Mouse (Mus musculus): Measurements from ENCODE around the gene Sar1a. TPM values are rescaled to one million over a fixed set of nuclear protein-coding genes. Genes with fewer than 3 reads are reported as not detected.

Sar1a gene
- 23.7 and 26.2 TPM in 2 replicates for polyA plus RNA-seq (2012; rRNA removed)

GRCm38 (mm10) chr10:61680015-61680913 is at the start of gene Sar1a:
Gene Sar1a, plus strand, starts transcription at chr10:61680299.

GRCm38 (mm10) chr10:61647790-61648736 is 32.0 kb upstream of the Sar1a start, which contains the start of gene Ppa1:
Gene Ppa1, plus strand, starts transcription at chr10:61648552.

GRCm38 (mm10) chr10:61694870-61695670 is 15.0 kb downstream of the Sar1a start, which contains the start of gene Tysnd1:
Gene Tysnd1, plus strand, starts transcription at chr10:61695514.

GRCm38 (mm10) chr10:61714771-61715461 is 34.8 kb downstream of the Sar1a start, which contains the start of gene Aifm2:
Gene Aifm2, plus strand, starts transcription at chr10:61715263.

Other genes starting within 250 kb of the Sar1a start
- gene Eif4ebp2, start 227.6 kb upstream of the Sar1a start, polyA plus RNA-seq (2012; rRNA removed): 34.9 and 39.0 TPM in 2 replicates
- gene Lrrc20, start 204.5 kb upstream of the Sar1a start, polyA plus RNA-seq (2012; rRNA removed): 8.6 and 10.9 TPM in 2 replicates
- gene Npffr1, start 84.8 kb upstream of the Sar1a start, polyA plus RNA-seq (2012; rRNA removed): 0.12 and 0.34 TPM in 2 replicates
- gene Ppa1, start 31.7 kb upstream of the Sar1a start, polyA plus RNA-seq (2012; rRNA removed): 20.8 and 30.7 TPM in 2 replicates
- gene Tysnd1, start 15.2 kb downstream of the Sar1a start, polyA plus RNA-seq (2012; rRNA removed): 32.8 and 52.8 TPM in 2 replicates
- gene Aifm2, start 35.0 kb downstream of the Sar1a start, polyA plus RNA-seq (2012; rRNA removed): 3.3 and 4.0 TPM in 2 replicates
- gene H2afy2, start 103.8 kb downstream of the Sar1a start, polyA plus RNA-seq (2012; rRNA removed): 1.1 and 1.6 TPM in 2 replicates